Mouse (Mus musculus) lung, embryonic 14.5 days (tissue): ENCODE results near the gene Sec31a. TPM values are rescaled to one million over a fixed set of nuclear protein-coding genes. Genes with fewer than 3 reads are reported as not detected.

Source experiments
- ATAC-seq: fragments of 200-750 bp; cut with Nextera tagmentation; 2 replicates; pipeline ENCODE4 v1.8.0; 2017; ENCODE audit warnings: mild to moderate bottlenecking, moderate TSS enrichment, moderate library complexity; ENCODE audit not compliant: insufficient read depth
- DNase-seq: peaks from one replicate; pipeline ENCODE4 v3.0.0-alpha.2; 2015
- H3K27ac ChIP-seq: fragments of 300-500 bp; sonication (generic); 2 replicates; pipeline ENCODE4 v1.5.1; 2014; ENCODE audit warnings: low read depth, mild to moderate bottlenecking, moderate library complexity
- H3K27me3 ChIP-seq: fragments of 300-500 bp; sonication (generic); 2 replicates; pipeline ENCODE4 v1.6.1; 2014; ENCODE audit warnings: low read length, control low read depth; ENCODE audit not compliant: insufficient read depth
- H3K36me3 ChIP-seq: fragments of 300-500 bp; sonication (generic); 2 replicates; pipeline ENCODE4 v1.6.1; 2014; ENCODE audit warnings: control low read depth; ENCODE audit not compliant: insufficient read depth
- H3K4me1 ChIP-seq: fragments of 300-500 bp; sonication (generic); 2 replicates; pipeline ENCODE4 v1.6.1; 2014; ENCODE audit warnings: antibody characterized with exemption, control low read depth; ENCODE audit not compliant: insufficient read depth
- H3K4me2 ChIP-seq: fragments of 300-500 bp; sonication (generic); 2 replicates; pipeline ENCODE4 v1.6.1; 2014; ENCODE audit warnings: mild to moderate bottlenecking
- H3K4me3 ChIP-seq: fragments of 300-500 bp; sonication (generic); 2 replicates; pipeline ENCODE4 v1.5.1; 2014; ENCODE audit warnings: low read depth, low read length
- H3K9ac ChIP-seq: fragments of 300-500 bp; sonication (generic); 2 replicates; pipeline ENCODE4 v1.6.1; 2014
- H3K9me3 ChIP-seq: fragments of 300-500 bp; sonication (generic); 2 replicates; pipeline ENCODE4 v1.6.1; 2016; ENCODE audit warnings: low read depth, low read length, control low read depth
- CTCF ChIP-seq: IDR thresholded peaks from 2 replicates; pipeline ENCODE4 v1.5.1; 2016; ENCODE audit warnings: antibody characterized with exemption, low read depth
- WGBS: fragments of 180-500 bp; shearing (Covaris S2); extraction: QIAGEN DNeasy Blood & Tissue Kit; methylation state at CpG from one replicate; pipeline ENCODE4 v1.1.7; 2014; 5-methylcytosine and 5-hydroxymethylcytosine counted together
- polyA plus RNA-seq: library from polyadenylated mRNA; unstranded; fragments of >200 nt; fragmentation: Nextera tagmentation; extraction: Ambion mirVana; gene quantifications from 2 replicates; pipeline ENCODE4 v1.2.1, GENCODE M21; 2014

Sec31a gene
- polyA plus RNA-seq, 1 experiment from 2014 or later: 169 TPM

GRCm38 (mm10) chr5:100408485-100408884, 7.5 kb downstream of the Sec31a start:
- H3K4me3 ChIP-seq: no peak overlapping the region
- TF ChIP-seq CTCF: no peak
- no peak overlapping the region for H3K4me2 ChIP-seq
- no peaks in the 10 kb centered on the region for H3K9me3 ChIP-seq
- no peak overlapping the region for H3K9ac ChIP-seq
- no peak for ATAC-seq
- no peaks in the 10 kb centered on the region for H3K27me3 ChIP-seq
- no peak overlapping the region for H3K27ac ChIP-seq
- H3K36me3 ChIP-seq: peaks cover 57% of the 10 kb centered on the region
- 70% methylated on average over 5 of the region's 5 CpGs for WGBS
- no peaks in the 10 kb centered on the region for H3K4me1 ChIP-seq
- DNase-seq: no peak

GRCm38 (mm10) chr5:100396753-100397152, 19.3 kb downstream of the Sec31a start:
- Histone ChIP-seq H3K4me1 (no peaks in the 10 kb centered on the region), H3K27ac (no peak overlapping the region), H3K27me3 (no peaks in the 10 kb centered on the region), H3K36me3 (peaks cover 94% of the 10 kb centered on the region), H3K9ac (no peak overlapping the region), H3K4me2 (no peak overlapping the region), H3K9me3 (no peaks in the 10 kb centered on the region), H3K4me3 (no peak overlapping the region)
- 94% methylated on average over 3 of the region's 3 CpGs for WGBS
- ATAC-seq (no peak), DNase-seq (no peak)
- TF ChIP-seq CTCF: no peak

GRCm38 (mm10) chr5:100393681-100394080, 22.4 kb downstream of the Sec31a start:
- no peaks in the 10 kb centered on the region for H3K4me1 ChIP-seq
- TF ChIP-seq CTCF: no peak
- H3K36me3 ChIP-seq: peaks cover 99% of the 10 kb centered on the region
- no peaks in the 10 kb centered on the region for H3K9me3 ChIP-seq
- no peaks in the 10 kb centered on the region for H3K27me3 ChIP-seq
- no peak overlapping the region for H3K9ac ChIP-seq
- H3K4me3 ChIP-seq: no peak overlapping the region
- H3K27ac ChIP-seq: no peak overlapping the region
- DNase-seq (peak; percentile 27), ATAC-seq (no peak)
- no peak overlapping the region for H3K4me2 ChIP-seq
- 91% methylated on average over 3 of the region's 3 CpGs for WGBS

- no peak for TF ChIP-seq CTCF
- Histone ChIP-seq H3K9me3 (no peaks in the 10 kb centered on the region), H3K4me3 (no peak overlapping the region), H3K4me2 (no peak overlapping the region), H3K9ac (no peak overlapping the region), H3K27me3 (no peaks in the 10 kb centered on the region), H3K36me3 (peaks cover 97% of the 10 kb centered on the region), H3K27ac (no peak overlapping the region), H3K4me1 (no peaks in the 10 kb centered on the region)
- DNase-seq (no peak), ATAC-seq (no peak)
- WGBS: 81% methylated on average over 20 of the region's 20 CpGs
These were observed 23.5 kb downstream of the Sec31a start for GRCm38 (mm10) chr5:100392436-100392955.

GRCm38 (mm10) chr5:100383782-100384510, 32.1 kb downstream of the Sec31a start:
- Histone ChIP-seq H3K4me2 (no peak overlapping the region), H3K4me1 (no peaks in the 10 kb centered on the region), H3K9ac (no peak overlapping the region), H3K27ac (no peak overlapping the region), H3K27me3 (no peaks in the 10 kb centered on the region), H3K36me3 (peaks cover 96% of the 10 kb centered on the region), H3K9me3 (no peaks in the 10 kb centered on the region), H3K4me3 (no peak overlapping the region)
- WGBS: 91% methylated on average over 18 of the region's 18 CpGs
- no peak for DNase-seq
- no peak for ATAC-seq
- TF ChIP-seq CTCF: no peak

- H3K27me3 ChIP-seq: no peaks in the 10 kb centered on the region
- ATAC-seq: no peak
- 95% methylated on average over 7 of the region's 7 CpGs for WGBS
- H3K4me3 ChIP-seq: no peak overlapping the region
- no peaks in the 10 kb centered on the region for H3K4me1 ChIP-seq
- H3K9ac ChIP-seq: no peak overlapping the region
- no peak overlapping the region for H3K4me2 ChIP-seq
- peaks cover 99% of the 10 kb centered on the region for H3K36me3 ChIP-seq
- no peak overlapping the region for H3K27ac ChIP-seq
- DNase-seq: no peak
- no peaks in the 10 kb centered on the region for H3K9me3 ChIP-seq
- no peak for TF ChIP-seq CTCF
These were observed 34.9 kb downstream of the Sec31a start for GRCm38 (mm10) chr5:100381094-100381493.

- no peak for ATAC-seq
- no peak for DNase-seq
- Histone ChIP-seq H3K27me3 (no peaks in the 10 kb centered on the region), H3K9me3 (no peaks in the 10 kb centered on the region), H3K27ac (no peak overlapping the region), H3K4me2 (no peak overlapping the region), H3K9ac (no peak overlapping the region), H3K4me1 (no peaks in the 10 kb centered on the region), H3K36me3 (peaks cover 99% of the 10 kb centered on the region), H3K4me3 (no peak overlapping the region)
- TF ChIP-seq CTCF: no peak
- 94% methylated on average over 5 of the region's 5 CpGs for WGBS
These were observed 35.8 kb downstream of the Sec31a start for GRCm38 (mm10) chr5:100380277-100380676.
